Mouse (Mus musculus) ES-Bruce4 (cell line): ENCODE results near the gene Dchs1. TPM values are rescaled to one million over a fixed set of nuclear protein-coding genes. Genes with fewer than 3 reads are reported as not detected.

Experiments
- H3K27ac ChIP-seq: 2 replicates; pipeline ENCODE4 v1.5.1; 2012; ENCODE audit warnings: low read length, inconsistent platforms; ENCODE audit not compliant: insufficient read depth
- H3K27me3 ChIP-seq: 2 replicates; pipeline ENCODE4 v1.6.1; 2012; ENCODE audit warnings: mild to moderate bottlenecking, low read length, inconsistent platforms; ENCODE audit not compliant: control insufficient read depth, poor library complexity, insufficient read depth, severe bottlenecking
- H3K36me3 ChIP-seq: 2 replicates; pipeline ENCODE4 v1.6.1; 2012; ENCODE audit warnings: inconsistent platforms, mild to moderate bottlenecking, low read length, moderate library complexity; ENCODE audit not compliant: control insufficient read depth, poor library complexity, insufficient read depth, severe bottlenecking
- H3K4me1 ChIP-seq: one replicate; pipeline ENCODE4 v1.8.1; 2011; ENCODE audit warnings: low read length; ENCODE audit not compliant: control insufficient read depth, insufficient read depth
- H3K4me3 ChIP-seq: 2 replicates; pipeline ENCODE4 v1.5.1; 2011; ENCODE audit warnings: low read depth, mild to moderate bottlenecking, low read length
- H3K9ac ChIP-seq: 2 replicates; pipeline ENCODE4 v1.6.1; 2012; ENCODE audit warnings: low read depth, mild to moderate bottlenecking, inconsistent platforms; ENCODE audit not compliant: poor library complexity, severe bottlenecking
- H3K9me3 ChIP-seq: replicated peaks from 2 replicates; pipeline ENCODE4 v1.6.1; 2012; ENCODE audit warnings: mild to moderate bottlenecking, low read length, inconsistent platforms; ENCODE audit not compliant: control insufficient read depth, poor library complexity, insufficient read depth, severe bottlenecking
- CTCF ChIP-seq: IDR thresholded peaks from one replicate; pipeline ENCODE4 v1.8.1; 2011; ENCODE audit warnings: low read depth, low read length
- EP300 ChIP-seq: IDR thresholded peaks from 2 replicates; pipeline ENCODE4 v1.6.1; 2011; ENCODE audit warnings: low read depth, low read length; ENCODE audit not compliant: insufficient read depth
- POLR2A ChIP-seq: IDR thresholded peaks from one replicate; pipeline ENCODE4 v1.8.1; 2011; ENCODE audit warnings: low read length; ENCODE audit not compliant: insufficient read depth
- polyA plus RNA-seq: library from polyadenylated mRNA; stranded (reverse); fragments of >200 nt; gene quantifications from 2 replicates; pipeline ENCODE4 v1.2.4, GENCODE M21; 2011; ENCODE audit warnings: low read depth; ENCODE audit not compliant: missing spikeins, insufficient read depth, insufficient read length

Dchs1 gene
- 0.37 and 0.55 TPM in 2 replicates for polyA plus RNA-seq

- Histone ChIP-seq H3K9me3 (0 out of 2 replicates have a peak, but pooled peaks cover 4% of the 10 kb centered on the region), H3K36me3 (no peaks in the 10 kb centered on the region), H3K4me1 (peaks cover 3% of the 10 kb centered on the region), H3K27me3 (peaks cover 18% of the 10 kb centered on the region), H3K9ac (peak within 1 kb of the TSS; percentile 63), H3K4me3 (peak within 1 kb of the TSS; percentile 58), H3K27ac (no peak within 1 kb of the TSS)
- TF ChIP-seq CTCF (no peak), EP300 (no peak), POLR2A (no peak)
These were observed at the start of gene Dchs1 for GRCm38 (mm10) chr7:105787285-105788140. Gene Dchs1 (minus strand): TSS chr7:105787654.

- Histone ChIP-seq H3K36me3 (no peaks in the 10 kb centered on the region), H3K27ac (no peak overlapping the region)
- TF ChIP-seq EP300: no peak
- no peak for TF ChIP-seq POLR2A
- no peak for TF ChIP-seq CTCF
These were observed 36.8 kb upstream of the Dchs1 start for GRCm38 (mm10) chr7:105824281-105824680.

GRCm38 (mm10) chr7:105818483-105818882 lies 31.0 kb upstream of the Dchs1 start:
- Histone ChIP-seq H3K36me3 (no peaks in the 10 kb centered on the region), H3K27ac (no peak overlapping the region), H3K9ac (no peak overlapping the region), H3K27me3 (no peaks in the 10 kb centered on the region), H3K4me3 (no peak overlapping the region), H3K9me3 (no peaks in the 10 kb centered on the region), H3K4me1 (no peaks in the 10 kb centered on the region)
- TF ChIP-seq POLR2A (no peak), CTCF (no peak), EP300 (no peak)

More at GRCm38 (mm10) chr7:105824281-105824680, 36.8 kb upstream of the Dchs1 start:
- no peak overlapping the region for H3K9ac ChIP-seq
- H3K4me3 ChIP-seq: no peak overlapping the region
- no peaks in the 10 kb centered on the region for H3K9me3 ChIP-seq
- no peaks in the 10 kb centered on the region for H3K4me1 ChIP-seq
- no peaks in the 10 kb centered on the region; the same call in 1 of the 2 replicates for H3K27me3 ChIP-seq

- H3K36me3 ChIP-seq: no peaks in the 10 kb centered on the region
- H3K4me1 ChIP-seq: no peaks in the 10 kb centered on the region
- H3K9me3 ChIP-seq: no peaks in the 10 kb centered on the region
- no peak overlapping the region for H3K27ac ChIP-seq
- no peaks in the 10 kb centered on the region for H3K27me3 ChIP-seq
- H3K9ac ChIP-seq: no peak overlapping the region
- H3K4me3 ChIP-seq: no peak overlapping the region
- TF ChIP-seq EP300 (no peak), POLR2A (no peak), CTCF (no peak)
These were observed 29.3 kb upstream of the Dchs1 start for GRCm38 (mm10) chr7:105816736-105817135.

GRCm38 (mm10) chr7:105813326-105813725 lies 25.9 kb upstream of the Dchs1 start:
- H3K36me3 ChIP-seq: peaks cover 13% of the 10 kb centered on the region
- H3K4me3 ChIP-seq: no peak overlapping the region
- H3K9me3 ChIP-seq: no peaks in the 10 kb centered on the region
- no peaks in the 10 kb centered on the region for H3K4me1 ChIP-seq
- H3K27me3 ChIP-seq: no peaks in the 10 kb centered on the region
- no peak for TF ChIP-seq EP300
- TF ChIP-seq CTCF: no peak
- TF ChIP-seq POLR2A: no peak
- H3K9ac ChIP-seq: no peak overlapping the region
- H3K27ac ChIP-seq: no peak overlapping the region

- Histone ChIP-seq H3K27ac (no peak overlapping the region), H3K9ac (no peak overlapping the region), H3K4me1 (no peaks in the 10 kb centered on the region), H3K9me3 (no peaks in the 10 kb centered on the region), H3K4me3 (no peak overlapping the region), H3K36me3 (peaks cover 15% of the 10 kb centered on the region), H3K27me3 (no peaks in the 10 kb centered on the region)
- no peak for TF ChIP-seq EP300
- no peak for TF ChIP-seq POLR2A
- no peak for TF ChIP-seq CTCF
These were observed 25.1 kb upstream of the Dchs1 start for GRCm38 (mm10) chr7:105812566-105812965.
